Mouse (Mus musculus) kidney, embryonic 15.5 days (tissue): Measurements from ENCODE around the gene Gm49342. TPM values are rescaled to one million over a fixed set of nuclear protein-coding genes. Genes with fewer than 3 reads are reported as not detected.
"Not testable (repeated sequence)": the region's sequence is repeated elsewhere in the genome, so short reads cannot be mapped to it uniquely, and the experiment has no call there.

Source experiments
- ATAC-seq: fragments of 200-750 bp; cut with Nextera tagmentation; replicated peaks from 2 replicates; pipeline ENCODE4 v1.8.0; 2017; ENCODE audit warnings: moderate TSS enrichment; ENCODE audit not compliant: low FRiP score
- H3K27ac ChIP-seq: fragments of 300-500 bp; sonication (generic); 2 replicates; pipeline ENCODE4 v1.5.1; 2015; ENCODE audit warnings: mild to moderate bottlenecking, inconsistent platforms
- H3K27me3 ChIP-seq: fragments of 300-500 bp; sonication (generic); 2 replicates; pipeline ENCODE4 v1.6.1; 2015; ENCODE audit warnings: inconsistent platforms
- H3K36me3 ChIP-seq: fragments of 300-500 bp; sonication (generic); 2 replicates; pipeline ENCODE4 v1.6.1; 2015; ENCODE audit warnings: inconsistent platforms
- H3K4me1 ChIP-seq: fragments of 300-500 bp; sonication (generic); 2 replicates; pipeline ENCODE4 v1.6.1; 2015; ENCODE audit warnings: inconsistent platforms
- H3K4me2 ChIP-seq: fragments of 300-500 bp; sonication (generic); 2 replicates; pipeline ENCODE4 v1.6.1; 2015; ENCODE audit warnings: moderate library complexity, mild to moderate bottlenecking, inconsistent platforms
- H3K4me3 ChIP-seq: fragments of 300-500 bp; sonication (generic); replicated peaks from 2 replicates; pipeline ENCODE4 v1.5.1; 2015; ENCODE audit warnings: mild to moderate bottlenecking, inconsistent platforms
- H3K9ac ChIP-seq: fragments of 300-500 bp; sonication (generic); 2 replicates; pipeline ENCODE4 v1.6.1; 2015; ENCODE audit warnings: mild to moderate bottlenecking, inconsistent platforms
- H3K9me3 ChIP-seq: fragments of 300-500 bp; sonication (generic); replicated peaks from 2 replicates; pipeline ENCODE4 v1.6.1; 2016; ENCODE audit warnings: inconsistent platforms
- WGBS: fragments of 180-500 bp; shearing (Covaris S2); methylation state at CpG from one replicate; pipeline ENCODE4 v1.1.7; 2015; ENCODE audit warnings: mixed read lengths; 5-methylcytosine and 5-hydroxymethylcytosine counted together
- polyA plus RNA-seq: library from polyadenylated mRNA; unstranded; fragments of >200 nt; fragmentation: Nextera tagmentation; extraction: Ambion mirVana; gene quantifications from 2 replicates; pipeline ENCODE4 v1.2.1, GENCODE M21; 2015

Gm49342 gene
- polyA plus RNA-seq, 1 experiment from 2014 or later: not detected

DNA sequence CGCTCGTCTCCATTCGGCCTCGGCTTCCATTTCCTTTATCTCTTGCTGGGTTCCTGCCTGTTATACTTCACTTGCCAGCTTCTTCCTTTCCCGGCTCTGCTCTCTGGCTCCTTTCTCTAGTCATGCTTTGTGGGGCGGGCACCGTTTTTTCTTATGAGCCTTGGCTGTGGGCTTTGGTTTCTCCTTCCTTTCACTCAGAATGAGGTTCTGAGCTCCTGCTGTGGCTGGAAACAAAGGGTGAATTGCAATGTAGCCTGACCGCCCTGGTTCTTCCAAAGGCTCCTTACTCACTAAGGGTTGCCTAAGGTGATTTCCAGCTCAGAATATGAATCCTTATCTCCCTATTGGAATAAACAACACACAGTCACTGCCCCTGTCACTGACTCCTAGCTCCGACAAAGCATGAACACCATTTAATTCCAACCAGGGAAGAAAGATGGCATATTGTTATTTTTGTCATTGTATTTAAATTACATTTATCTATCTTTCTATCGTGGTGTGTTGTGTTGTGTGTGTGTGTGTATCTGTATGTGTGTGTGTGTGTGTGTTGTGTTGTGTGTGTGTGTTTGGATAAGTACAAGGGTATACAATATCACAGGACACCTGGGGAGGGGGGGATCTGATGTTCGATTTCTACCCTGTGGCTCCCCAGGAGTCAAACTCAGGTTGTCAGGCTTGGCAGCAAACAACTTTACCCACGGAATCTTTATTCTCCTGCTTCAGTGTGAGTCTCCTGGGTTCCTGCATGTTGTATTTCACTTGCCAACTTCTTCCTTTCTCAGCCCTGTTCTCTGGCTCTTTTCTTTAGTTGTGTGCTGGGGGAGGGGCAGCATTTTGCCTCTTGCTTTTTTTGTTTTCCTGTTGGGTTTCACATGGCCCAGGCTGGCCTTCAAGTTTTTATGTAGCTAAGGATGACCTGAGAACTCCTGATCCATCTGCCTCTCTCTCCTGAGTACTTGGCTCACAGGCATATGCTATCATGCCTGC, 25.5 kb downstream of the Gm49342 start:
- Histone ChIP-seq H3K27ac (no peak overlapping the region), H3K27me3 (no peaks in the 10 kb centered on the region), H3K4me2 (no peak overlapping the region), H3K4me1 (no peaks in the 10 kb centered on the region; the same call in 1 of the 2 replicates), H3K9ac (no peak overlapping the region), H3K4me3 (no peak overlapping the region), H3K36me3 (no peaks in the 10 kb centered on the region), H3K9me3 (no peaks in the 10 kb centered on the region)
- no peak for ATAC-seq
- WGBS: 39% methylated on average over 12 of the region's 12 CpGs

DNA sequence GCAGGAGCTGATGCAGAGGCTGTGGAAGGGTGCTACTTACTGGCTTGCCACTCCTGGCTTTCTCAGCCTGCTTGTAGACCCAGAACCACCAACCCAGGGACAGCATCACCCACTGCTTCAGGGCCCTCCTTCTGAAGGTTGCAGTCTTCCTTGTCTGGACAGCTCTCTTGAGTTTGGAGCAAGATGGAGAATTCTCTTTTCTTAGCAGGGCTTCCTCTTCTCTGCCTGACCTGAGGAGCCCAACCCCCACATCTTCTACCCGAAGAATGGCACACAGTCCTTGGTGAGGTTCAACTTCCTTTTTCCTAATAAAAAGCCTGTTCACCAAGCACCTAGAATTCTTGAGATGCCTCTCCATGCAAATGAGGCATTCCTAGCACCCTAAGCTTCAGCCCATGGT, 26.5 kb downstream of the Gm49342 start:
- no peak for ATAC-seq
- H3K4me3 ChIP-seq: no peak overlapping the region

DNA sequence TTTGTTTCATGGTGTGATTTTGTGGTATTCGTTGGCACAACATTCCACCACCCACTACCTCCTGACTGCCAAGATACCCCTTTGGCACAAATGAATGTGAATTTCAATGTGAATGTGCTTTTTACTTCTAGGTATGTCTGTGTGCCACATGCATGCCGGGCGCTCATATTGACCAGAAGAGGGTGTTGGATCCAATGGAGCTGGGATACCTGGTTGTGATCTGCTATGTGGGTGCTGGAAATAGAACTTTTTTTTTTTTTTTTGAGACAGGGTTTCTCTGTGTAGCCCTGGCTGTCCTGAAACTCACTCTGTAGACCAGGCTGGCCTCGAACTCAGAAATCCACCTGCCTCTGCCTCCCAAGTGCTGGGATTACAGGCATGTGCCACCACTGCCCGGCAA, 28.7 kb downstream of the Gm49342 start:
- not testable (repeated sequence) for H3K9me3 ChIP-seq, H3K27me3 ChIP-seq, H3K4me1 ChIP-seq, H3K4me3 ChIP-seq, H3K36me3 ChIP-seq, H3K9ac ChIP-seq, ATAC-seq, H3K27ac ChIP-seq, H3K4me2 ChIP-seq
- WGBS: 92% methylated on average over 5 of the region's 5 CpGs

More for the DNA sequence above, 26.5 kb downstream of the Gm49342 start:
- H3K4me1 ChIP-seq: no peaks in the 10 kb centered on the region; the same call in 1 of the 2 replicates
- WGBS: 76% methylated on average over 1 of the region's 1 CpGs
- H3K27ac ChIP-seq: no peak overlapping the region
- no peak overlapping the region for H3K4me2 ChIP-seq
- H3K27me3 ChIP-seq: no peaks in the 10 kb centered on the region
- no peaks in the 10 kb centered on the region for H3K9me3 ChIP-seq
- H3K36me3 ChIP-seq: no peaks in the 10 kb centered on the region
- no peak overlapping the region for H3K9ac ChIP-seq

DNA sequence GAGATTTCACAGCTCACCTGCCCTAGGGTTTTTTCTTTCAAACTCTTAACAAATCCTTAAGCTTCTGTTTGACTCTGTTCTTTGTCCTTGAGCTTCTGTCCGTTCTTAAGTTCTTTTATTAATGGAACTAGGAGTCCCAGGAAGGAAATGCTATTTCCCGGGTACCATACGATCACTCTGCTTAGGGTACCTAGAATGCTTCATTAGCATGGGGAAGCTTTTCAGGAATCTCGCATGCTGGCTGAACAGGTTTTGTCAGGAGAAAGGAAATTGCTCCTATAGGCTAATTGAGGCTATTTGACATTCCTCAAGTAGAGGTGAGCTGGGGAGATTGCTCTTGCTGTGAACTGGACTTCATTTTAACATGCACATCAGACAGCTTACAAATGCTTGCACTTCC, 29.4 kb downstream of the Gm49342 start:
- Histone ChIP-seq H3K27me3 (no peaks in the 10 kb centered on the region), H3K4me2 (no peak overlapping the region), H3K9me3 (no peaks in the 10 kb centered on the region), H3K27ac (no peak overlapping the region), H3K36me3 (no peaks in the 10 kb centered on the region), H3K4me1 (peaks cover 8% of the 10 kb centered on the region), H3K4me3 (no peak overlapping the region), H3K9ac (no peak overlapping the region)
- WGBS: 32% methylated on average over 4 of the region's 4 CpGs
- ATAC-seq: no peak

DNA sequence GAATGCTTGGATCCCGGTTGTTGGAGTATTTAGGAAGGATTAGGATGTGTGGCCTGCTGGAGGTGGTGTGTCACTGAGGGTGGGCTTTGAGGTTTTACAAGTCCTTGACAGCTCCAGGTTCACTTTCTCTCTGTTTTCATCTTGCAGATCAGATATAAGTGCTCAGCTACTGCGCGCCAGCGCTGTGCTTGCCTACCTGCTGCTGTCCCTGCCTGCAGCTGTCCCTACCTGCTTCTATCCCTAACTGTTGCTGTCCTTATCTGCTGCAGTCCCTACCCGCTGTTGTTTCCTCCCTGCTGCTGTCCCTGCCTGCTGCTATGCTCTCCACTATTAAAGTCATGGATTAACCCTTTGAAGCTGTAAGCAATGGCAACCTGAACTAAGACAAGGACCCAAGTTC, 30.7 kb downstream of the Gm49342 start:
- Histone ChIP-seq H3K27me3 (no peaks in the 10 kb centered on the region), H3K4me2 (no peak overlapping the region), H3K36me3 (no peaks in the 10 kb centered on the region), H3K4me1 (peaks cover 21% of the 10 kb centered on the region), H3K9ac (no peak overlapping the region), H3K27ac (no peak overlapping the region), H3K9me3 (no peaks in the 10 kb centered on the region), H3K4me3 (no peak overlapping the region)
- no peak for ATAC-seq
- WGBS: 69% methylated on average over 5 of the region's 5 CpGs

DNA sequence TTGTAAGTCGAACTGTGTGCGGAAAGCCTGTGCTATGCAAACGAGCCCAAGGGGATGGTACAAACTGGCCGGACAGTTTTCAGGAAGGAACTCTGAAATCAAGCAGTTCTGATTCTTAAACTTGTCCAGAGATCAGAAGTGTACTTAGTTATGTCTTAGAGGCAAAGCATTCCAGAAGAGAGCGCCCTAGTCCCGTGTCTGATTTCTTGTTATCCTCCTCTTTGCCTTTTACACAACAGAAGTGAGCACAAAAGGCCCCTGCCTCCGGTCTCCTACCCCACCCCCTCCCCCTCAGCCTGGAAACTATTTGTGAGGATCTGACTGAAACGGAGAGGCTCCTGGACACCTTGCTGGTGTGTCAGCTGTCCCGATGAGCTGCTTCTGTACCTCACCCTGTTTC, 32.4 kb downstream of the Gm49342 start:
- H3K9ac ChIP-seq: no peak overlapping the region
- no peaks in the 10 kb centered on the region for H3K27me3 ChIP-seq
- ATAC-seq: no peak

DNA sequence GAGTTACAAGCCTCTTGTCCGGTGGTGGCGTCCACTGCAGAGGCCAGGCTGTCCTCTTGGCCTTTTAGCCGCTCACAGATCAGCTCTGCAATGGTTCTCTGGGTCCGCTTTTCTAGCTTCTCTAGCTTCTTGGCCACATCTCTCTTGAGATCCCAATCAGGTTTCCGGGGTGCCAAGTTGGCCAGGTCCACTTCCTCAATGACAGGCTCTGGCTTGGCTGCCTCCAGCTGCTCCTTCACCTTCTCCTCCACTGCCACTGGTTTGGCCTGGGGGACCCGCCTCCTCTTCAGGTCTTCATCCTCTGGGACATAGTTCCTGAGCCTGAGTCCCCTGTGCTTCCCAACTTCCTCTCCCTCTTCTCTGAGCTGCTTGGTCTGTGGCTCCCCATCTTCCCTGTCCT, 34.1 kb downstream of the Gm49342 start:
- H3K27me3 ChIP-seq, H3K4me3 ChIP-seq, ATAC-seq, H3K36me3 ChIP-seq, H3K4me2 ChIP-seq, H3K9ac ChIP-seq, H3K9me3 ChIP-seq: not testable (repeated sequence)
- Histone ChIP-seq H3K27ac (0 out of 2 replicates have a peak overlapping the region, but pooled peaks have one; percentile 27), H3K4me1 (peaks cover 32% of the 10 kb centered on the region)
- WGBS: 80% methylated on average over 6 of the region's 6 CpGs

More for the DNA sequence above, 32.4 kb downstream of the Gm49342 start:
- 21% methylated on average over 9 of the region's 9 CpGs for WGBS
- Histone ChIP-seq H3K4me2 (peak overlapping the region; percentile 2; the same call in 1 of the 2 replicates), H3K27ac (no peak overlapping the region), H3K4me1 (peaks cover 29% of the 10 kb centered on the region), H3K9me3 (no peaks in the 10 kb centered on the region), H3K4me3 (no peak overlapping the region), H3K36me3 (no peaks in the 10 kb centered on the region)

DNA sequence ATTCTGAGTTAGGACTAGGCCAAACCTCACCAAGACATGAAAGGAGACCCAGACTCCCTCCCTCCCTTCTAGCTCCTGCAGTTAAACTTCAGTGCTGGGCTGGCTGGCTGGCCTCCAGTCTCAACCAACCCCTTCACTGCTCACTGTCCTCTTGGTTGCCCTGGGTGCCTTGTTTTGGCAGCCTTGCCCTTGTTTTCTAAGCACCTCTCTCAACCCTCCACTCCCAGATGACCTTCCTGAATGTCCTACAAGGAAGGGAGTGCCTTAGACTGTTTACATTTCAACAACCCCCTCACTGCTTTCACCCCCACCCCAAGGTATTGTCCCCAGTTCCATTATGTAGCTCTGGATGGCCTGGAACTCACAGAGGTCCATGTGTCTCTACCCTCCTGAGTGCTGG, 35.3 kb downstream of the Gm49342 start:
- Histone ChIP-seq H3K4me1 (peaks cover 32% of the 10 kb centered on the region), H3K4me3 (no peak overlapping the region), H3K9me3 (no peaks in the 10 kb centered on the region), H3K9ac (no peak overlapping the region), H3K27ac (peak overlapping the region; percentile 74), H3K36me3 (no peaks in the 10 kb centered on the region), H3K4me2 (no peak overlapping the region), H3K27me3 (no peaks in the 10 kb centered on the region)
- peak; percentile 29; the same call in 1 of the 2 replicates for ATAC-seq

DNA sequence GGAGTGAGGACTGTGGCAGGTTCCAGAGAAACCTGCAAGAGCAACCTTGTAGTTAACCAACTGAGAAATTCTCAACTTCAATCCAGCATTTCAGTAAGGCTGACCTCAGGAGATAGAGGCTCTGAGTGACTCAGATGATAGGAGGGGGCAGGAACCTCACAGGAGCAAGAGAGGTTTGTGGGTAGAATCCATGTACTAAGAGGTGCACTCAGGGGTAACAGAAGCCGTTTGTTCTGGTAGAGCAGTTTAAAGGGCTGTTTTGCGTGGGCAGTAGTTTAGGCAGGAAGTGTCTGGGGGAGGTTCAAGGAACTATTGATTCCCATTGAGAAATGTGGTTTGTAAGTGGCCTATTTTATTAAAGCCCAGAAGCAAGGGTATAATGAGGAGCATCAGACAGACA, 36.9 kb downstream of the Gm49342 start:
- H3K9me3 ChIP-seq: no peaks in the 10 kb centered on the region
- 14% methylated on average over 2 of the region's 2 CpGs for WGBS

DNA sequence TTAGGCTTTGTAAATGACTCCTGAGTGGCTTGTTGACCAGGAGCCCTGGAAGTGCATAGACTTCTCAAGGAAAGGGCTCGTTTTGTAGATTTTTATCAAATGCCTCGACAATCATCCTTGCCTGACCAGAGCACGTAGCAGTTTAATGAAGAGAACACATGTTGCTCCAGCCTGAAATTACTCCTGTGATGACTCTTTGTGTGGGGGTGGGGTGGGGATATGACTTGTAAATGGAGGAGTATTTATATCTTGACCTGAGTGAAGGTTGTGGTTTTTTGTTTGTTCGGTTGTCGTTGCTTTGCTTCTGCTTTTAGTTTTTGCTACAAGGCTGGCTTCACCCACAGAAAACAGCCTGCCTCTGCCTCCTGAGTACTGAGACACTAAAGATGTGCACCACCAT, 37.5 kb downstream of the Gm49342 start:
- Histone ChIP-seq H3K4me1 (peaks cover 27% of the 10 kb centered on the region), H3K4me3 (no peak overlapping the region), H3K9ac (no peak overlapping the region), H3K4me2 (no peak overlapping the region), H3K9me3 (no peaks in the 10 kb centered on the region), H3K27me3 (no peaks in the 10 kb centered on the region), H3K36me3 (no peaks in the 10 kb centered on the region), H3K27ac (peak overlapping the region; percentile 41; the same call in 1 of the 2 replicates)
- 51% methylated on average over 5 of the region's 5 CpGs for WGBS
- no peak; the same call in 1 of the 2 replicates for ATAC-seq

More for the DNA sequence above, 36.9 kb downstream of the Gm49342 start:
- Histone ChIP-seq H3K4me2 (no peak overlapping the region), H3K4me1 (peaks cover 32% of the 10 kb centered on the region), H3K4me3 (no peak overlapping the region), H3K27ac (peak overlapping the region; percentile 82), H3K36me3 (no peaks in the 10 kb centered on the region), H3K27me3 (no peaks in the 10 kb centered on the region), H3K9ac (no peak overlapping the region)
- ATAC-seq: peak; percentile 79

DNA sequence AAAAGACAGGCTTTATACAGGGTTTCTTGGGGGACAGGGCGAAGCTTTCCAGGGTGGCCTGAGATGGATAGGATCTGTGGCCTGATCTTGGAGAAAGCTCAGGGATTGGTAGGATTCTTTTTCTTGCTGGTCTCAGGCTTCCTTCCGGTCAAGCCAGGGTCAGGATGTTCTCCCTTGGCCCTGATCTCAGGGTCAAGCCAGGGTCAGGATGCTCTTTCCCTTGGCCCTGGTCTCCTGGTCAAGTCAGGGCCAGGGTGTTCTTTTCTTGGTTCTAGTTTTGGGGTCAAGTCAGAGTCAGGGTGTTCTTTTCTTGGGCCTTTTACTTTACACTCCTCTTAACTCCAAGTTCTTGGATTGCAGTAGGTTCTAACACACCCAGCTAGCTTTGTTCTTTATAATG, 43.4 kb downstream of the Gm49342 start:
- ATAC-seq: no peak
- WGBS: 86% methylated on average over 2 of the region's 2 CpGs
- Histone ChIP-seq H3K4me1 (no peaks in the 10 kb centered on the region), H3K36me3 (no peaks in the 10 kb centered on the region), H3K4me3 (no peak overlapping the region), H3K4me2 (no peak overlapping the region), H3K9ac (no peak overlapping the region), H3K9me3 (no peaks in the 10 kb centered on the region), H3K27me3 (no peaks in the 10 kb centered on the region), H3K27ac (no peak overlapping the region)

DNA sequence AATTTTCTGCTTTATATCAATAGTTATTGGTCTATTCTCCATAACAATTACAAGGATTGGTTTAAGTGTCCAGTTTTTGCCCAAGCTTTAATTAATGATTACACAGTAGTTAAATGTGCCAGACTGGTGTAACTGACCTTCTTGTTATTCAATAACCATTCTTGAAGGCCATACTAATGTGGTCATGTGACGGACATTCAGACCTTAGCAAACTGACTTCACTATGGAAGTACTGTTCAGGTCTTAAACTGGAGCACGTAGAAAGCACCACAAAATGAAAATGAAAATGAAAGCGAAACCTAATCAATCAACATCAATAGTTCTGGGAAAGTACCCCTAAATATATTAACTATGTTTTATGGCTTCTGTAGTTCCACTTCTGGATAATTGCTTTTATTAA, 46.7 kb downstream of the Gm49342 start:
- ATAC-seq: peak; percentile 82
- no peak overlapping the region for H3K4me3 ChIP-seq
- H3K9ac ChIP-seq: no peak overlapping the region
- H3K4me2 ChIP-seq: no peak overlapping the region
- no peaks in the 10 kb centered on the region for H3K27me3 ChIP-seq
- 70% methylated on average over 3 of the region's 3 CpGs for WGBS
- 0 out of 2 replicates have a peak, but pooled peaks cover 6% of the 10 kb centered on the region for H3K4me1 ChIP-seq
- 0 out of 2 replicates have a peak overlapping the region, but pooled peaks have one; percentile 58 for H3K27ac ChIP-seq
- H3K36me3 ChIP-seq: no peaks in the 10 kb centered on the region
- no peaks in the 10 kb centered on the region for H3K9me3 ChIP-seq
